Mouse (Mus musculus) right cerebral cortex, adult 18-20 months (tissue): ENCODE results near the gene Mecp2.

Source experiments
- DNase-seq: peaks from one replicate; pipeline ENCODE4 v3.0.0; 2022; ENCODE audit warnings: mixed read lengths

Mecp2 gene

GRCm38 (mm10) chrX:74008063-74008462 is 127.1 kb downstream of the Mecp2 start:
- no peak for DNase-seq

GRCm38 (mm10) chrX:74006401-74006800 is 128.8 kb downstream of the Mecp2 start:
- no peak for DNase-seq

DNA sequence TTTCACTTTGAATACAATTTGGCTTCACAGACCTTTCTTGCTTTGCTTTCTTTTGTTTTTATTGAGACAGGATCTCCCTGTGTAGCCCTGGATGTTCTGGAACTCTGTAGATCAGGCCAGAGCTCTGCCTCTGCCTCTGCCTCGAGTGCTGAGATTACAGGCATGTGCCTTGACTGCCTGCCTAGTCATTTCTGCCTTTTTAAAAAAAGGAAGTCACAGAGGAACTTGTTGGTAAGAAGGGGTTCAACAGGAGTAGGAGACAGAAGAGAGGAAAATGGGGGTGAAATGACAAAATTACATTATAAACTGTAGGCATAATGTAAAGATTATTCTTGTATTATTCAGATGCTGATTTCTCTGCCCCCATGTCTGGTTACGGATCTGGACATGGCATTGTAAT is 131.5 kb downstream of the Mecp2 start:
- DNase-seq: no peak

GRCm38 (mm10) chrX:74001024-74001423 is 134.1 kb downstream of the Mecp2 start:
- no peak for DNase-seq

DNA sequence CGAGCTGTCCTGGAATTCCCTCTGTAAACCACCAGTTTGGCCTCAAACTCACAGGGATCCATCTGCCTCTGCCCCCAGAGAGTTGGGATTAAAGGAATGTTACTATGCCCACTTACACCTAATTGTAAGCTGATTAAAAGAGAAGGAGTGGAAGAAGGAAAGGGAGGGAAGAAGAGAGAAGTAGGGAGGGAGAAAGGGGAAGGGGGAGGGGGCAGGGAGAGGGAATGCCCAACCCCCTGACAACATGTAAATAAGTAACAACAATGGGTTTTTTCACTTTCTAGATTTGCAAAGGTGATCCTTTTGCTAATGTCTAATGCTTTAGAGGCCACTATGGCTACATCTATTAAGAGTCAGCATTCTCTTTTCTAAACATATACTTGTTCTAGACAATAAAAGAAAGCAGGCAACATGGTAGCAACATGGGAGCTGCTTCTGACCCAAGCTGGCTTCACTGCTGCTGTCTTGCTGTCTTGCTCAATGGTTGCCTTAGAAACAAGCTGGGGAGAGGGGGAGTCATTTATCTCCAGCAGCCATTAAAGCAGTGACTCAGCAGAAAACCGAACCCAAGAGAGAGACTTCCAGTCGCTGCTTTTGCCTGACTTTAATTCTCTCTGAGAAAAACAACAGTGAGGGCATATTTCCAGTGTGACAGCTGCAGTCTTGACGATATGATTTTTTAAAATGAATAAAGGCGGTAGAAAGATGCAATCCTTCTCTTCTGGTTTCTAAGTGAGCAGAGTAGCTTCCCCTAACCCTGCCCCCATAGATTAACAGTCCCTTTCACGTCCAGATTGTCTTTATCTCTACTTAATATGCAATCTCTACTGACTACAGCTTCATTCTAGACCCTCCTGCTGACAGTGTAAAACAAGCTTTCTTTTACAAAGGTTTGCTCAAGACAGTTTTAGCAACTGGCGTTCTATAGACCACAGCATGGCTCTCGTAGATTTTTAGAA is 136.0 kb downstream of the Mecp2 start:
- peak; percentile 40 for DNase-seq

- DNase-seq: no peak
Observed at GRCm38 (mm10) chrX:73977783-73978182, 157.4 kb downstream of the Mecp2 start.
